Comparison of ENCODE assay signal across 7 mouse cellular contexts in the genomic region with DNA sequence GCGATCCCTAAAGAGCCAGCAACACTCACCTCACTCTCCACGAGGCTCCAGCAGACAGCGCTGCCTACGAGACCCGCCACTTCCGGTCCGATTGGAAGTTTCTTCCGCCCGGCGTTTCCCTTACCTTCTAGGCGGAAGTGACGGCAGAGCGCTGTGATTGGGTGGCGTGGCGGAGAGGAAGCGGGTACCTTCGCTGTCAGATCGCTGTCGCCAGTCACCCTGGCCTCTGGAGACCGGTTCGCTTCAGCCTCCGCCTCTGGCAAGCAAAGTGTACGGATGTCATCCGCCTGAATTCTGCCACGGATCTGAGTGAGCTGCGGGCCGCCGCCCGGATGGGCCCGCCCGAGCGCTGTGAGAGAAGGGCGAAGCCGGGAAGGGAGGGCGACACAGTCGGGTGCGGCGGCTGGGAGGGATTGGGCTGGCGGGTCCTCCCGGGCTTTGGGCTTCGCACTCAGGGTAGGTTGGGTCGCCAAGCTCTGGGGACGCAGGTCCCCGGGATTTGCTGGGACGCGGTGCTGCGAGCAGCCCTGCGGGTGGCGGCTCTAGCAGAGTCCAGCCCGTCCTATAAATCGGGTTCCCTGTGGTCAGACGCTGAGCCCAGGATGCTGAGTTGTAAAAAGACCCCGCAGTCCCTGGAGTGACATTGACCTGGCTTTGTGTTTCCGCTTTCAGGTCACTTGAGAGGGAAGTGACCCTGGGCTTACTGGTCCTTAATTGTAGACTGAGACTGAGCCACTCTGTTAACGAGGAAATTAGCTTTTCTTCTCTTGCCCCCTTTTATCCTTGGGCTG. TPM values are rescaled to one million over a fixed set of nuclear protein-coding genes. Genes with fewer than 3 reads are reported as not detected.
A peak's percentile ranks its signal among the peaks of the same experiment; 100 is the strongest.
DNase-seq lines count a peak whose midpoint lies in the region; ATAC-seq lines count a peak whose summit lies in the region.

Gene Gdap2, plus strand, starts transcription at position 67 of the 791 bp plus-strand sequence.
Gene Wdr3, minus strand, starts transcription at position 93 of the 791 bp plus-strand sequence.

- H3K9me3 ChIP-seq in intestine, embryonic 15.5 days, result no peaks in the 10 kb centered on the region
- no peaks in the 10 kb centered on the region for H3K9me3 ChIP-seq in midbrain, embryonic 10.5 days (replicated peaks)

- H3K9ac ChIP-seq in intestine, embryonic 15.5 days, result peak within 1 kb of the TSS; percentile 77

- peaks cover 10% of the 10 kb centered on the region for H3K36me3 ChIP-seq in intestine, embryonic 15.5 days
- H3K36me3 ChIP-seq in midbrain, embryonic 10.5 days, result peaks cover 31% of the 10 kb centered on the region

- peak within 1 kb of the TSS; percentile 84 for H3K4me2 ChIP-seq in intestine, embryonic 15.5 days (replicated peaks)

- intact Hi-C loops in gastrocnemius, postnatal 36 days (cut with DNase I), result no loop called here
- intact Hi-C loops in left cerebral cortex, postnatal 25 days (cut with DNase I), result no loop called here

- H3K4me3 ChIP-seq in intestine, embryonic 15.5 days (replicated peaks), result peak within 1 kb of the TSS; percentile 54
- H3K4me3 ChIP-seq in midbrain, embryonic 10.5 days, result peak within 1 kb of the TSS; percentile 93

- H3K27me3 ChIP-seq in intestine, embryonic 15.5 days (replicated peaks), result no peaks in the 10 kb centered on the region
- no peaks in the 10 kb centered on the region for H3K27me3 ChIP-seq in midbrain, embryonic 10.5 days (ENCODE audit: low read depth, poor library complexity, severe bottlenecking)

- peak within 1 kb of the TSS; percentile 79 for H3K27ac ChIP-seq in intestine, embryonic 15.5 days
- peak within 1 kb of the TSS; percentile 83 for H3K27ac ChIP-seq in midbrain, embryonic 10.5 days (replicated peaks)

- DNase-seq in adrenal gland, adult 2 months, result peak; percentile 96
- peak; percentile 85 for DNase-seq in embryo, embryonic 11.5 days (ENCODE audit: low read depth, low spot score)
- peak; percentile 87 to 89 for DNase-seq in gastrocnemius, postnatal 36 days
- DNase-seq in left cerebral cortex, postnatal 25 days (ENCODE audit: low spot score in 2 of 2), result peak; percentile 95 to 97
- DNase-seq in midbrain, embryonic 10.5 days (ENCODE audit: low spot score), result peak; percentile 94
- peak; percentile 90 for DNase-seq in right cerebral cortex, postnatal 4 days

- peak; percentile 96 for ATAC-seq in intestine, embryonic 15.5 days

- WGBS in intestine, embryonic 15.5 days, result under 1% methylated on average over 52 of the region's 55 CpGs
- under 1% methylated on average over 55 of the region's 55 CpGs for WGBS in midbrain, embryonic 10.5 days

- 0 out of 2 replicates have a peak, but pooled peaks cover 3% of the 10 kb centered on the region for H3K4me1 ChIP-seq in intestine, embryonic 15.5 days (replicated peaks)
- peaks cover 18% of the 10 kb centered on the region for H3K4me1 ChIP-seq in midbrain, embryonic 10.5 days

RNA-seq across cellular contexts. Expression of gene Gdap2, which starts in this region (rescaled TPM):
- 10 to 100 TPM; 14.9 to 21.3 TPM for total RNA-seq in adrenal gland, adult 2 months (2021)
- polyA plus RNA-seq in adrenal gland, adult 2 months (2012; rRNA removed), result 3.6 and 4.7 TPM in 2 replicates
- total RNA-seq in gastrocnemius, postnatal 36 days (2021), result 1 to 10 TPM; 5.6 to 6.4 TPM
- 32.5 and 35.4 TPM in 2 replicates for polyA plus RNA-seq in intestine, embryonic 15.5 days (2015; fragmentation: Nextera tagmentation; extraction: Ambion mirVana)
- 10 to 100 TPM; 35.5 to 36.3 TPM for total RNA-seq in left cerebral cortex, postnatal 25 days (2021)
- polyA plus RNA-seq in midbrain, embryonic 10.5 days (2016; fragmentation: Nextera tagmentation; extraction: Ambion mirVana), result 30.9 and 34.8 TPM in 2 replicates

RNA-seq across cellular contexts. Expression of gene Wdr3, which starts in this region (rescaled TPM):
- 10 to 100 TPM; 22.9 to 28.6 TPM for total RNA-seq in adrenal gland, adult 2 months (2021)
- 2.8 and 5.1 TPM in 2 replicates for polyA plus RNA-seq in adrenal gland, adult 2 months (2012; rRNA removed)
- total RNA-seq in gastrocnemius, postnatal 36 days (2021), result 1 to 10 TPM; 7.1 to 9.8 TPM
- 38.1 and 45.6 TPM in 2 replicates for polyA plus RNA-seq in intestine, embryonic 15.5 days (2015; fragmentation: Nextera tagmentation; extraction: Ambion mirVana)
- 10 to 100 TPM; 17.9 to 26.0 TPM for total RNA-seq in left cerebral cortex, postnatal 25 days (2021)
- 58.7 and 61.1 TPM in 2 replicates for polyA plus RNA-seq in midbrain, embryonic 10.5 days (2016; fragmentation: Nextera tagmentation; extraction: Ambion mirVana)

Comparison
In these comparisons a context has a peak if more than half of its experiments do, and no peak if none do; other contexts are left out.
1. Peak in every context shown above with its lines: DNase-seq, ATAC-seq, H3K4me3 ChIP-seq and H3K27ac ChIP-seq.